Mouse (Mus musculus): Measurements from ENCODE around the gene Slc7a8. TPM values are rescaled to one million over a fixed set of nuclear protein-coding genes. Genes with fewer than 3 reads are reported as not detected.

The Slc7a8 gene
- polyA plus RNA-seq, 2 experiments, result 4.5 to 5.8 TPM

DNA sequence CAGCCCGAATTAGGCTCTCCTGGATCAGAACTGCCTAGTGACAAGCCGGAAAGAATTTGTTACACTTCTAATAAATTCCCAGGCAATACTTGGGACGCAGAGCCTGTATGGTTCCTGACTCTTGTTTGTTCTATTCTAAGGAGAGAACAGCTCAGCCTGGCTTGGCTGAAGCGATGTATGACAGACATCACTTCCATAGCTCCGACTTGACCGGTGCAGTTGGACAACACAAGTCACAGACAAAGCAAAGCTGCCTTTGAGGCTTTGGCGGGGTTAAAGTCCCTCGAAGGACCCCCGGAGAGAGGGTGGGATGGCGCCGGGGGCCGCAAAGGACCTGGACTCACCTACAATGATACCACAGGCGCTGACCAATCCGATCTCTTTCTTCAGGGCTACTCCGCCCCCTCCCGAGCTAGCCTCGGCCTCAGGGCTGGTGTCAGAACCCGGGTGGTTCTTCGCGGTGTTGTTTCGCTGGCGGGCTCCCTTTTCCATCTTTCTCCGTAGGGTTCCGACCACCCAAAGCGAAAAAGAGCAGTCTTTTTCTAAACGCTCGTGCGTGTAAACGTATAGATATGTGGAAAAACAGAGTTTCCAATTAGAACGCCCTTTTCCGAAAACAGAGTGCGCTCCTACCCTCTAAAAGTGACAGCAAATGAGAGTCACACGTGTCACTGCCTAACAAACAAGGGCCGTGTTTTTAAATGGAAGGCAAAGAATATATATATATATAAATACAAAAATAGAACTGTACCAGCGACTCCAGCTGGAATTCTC is 723 bp downstream of the Slc7a8 start:
- Histone ChIP-seq H3K4me3 (replicated peaks; ENCODE audit: low read length) (peak overlapping the region; percentile 43), H3K36me3 (ENCODE audit: control insufficient read depth, insufficient read depth, low read length) (no peaks in the 10 kb centered on the region), H3K27ac (replicated peaks; ENCODE audit: low read depth, low read length) (no peak overlapping the region), H3K4me2 (replicated peaks; ENCODE audit: low read depth, low read length, severe bottlenecking) (peak overlapping the region; percentile 96), H3K9me3 (ENCODE audit: control insufficient read depth, low read length) (no peaks in the 10 kb centered on the region), H3K27me3 (ENCODE audit: control insufficient read depth, insufficient read depth, low read length) (peaks cover 36% of the 10 kb centered on the region), H3K9ac (ENCODE audit: low read depth, low read length, severe bottlenecking) (peak overlapping the region; percentile 43), H3K4me1 (ENCODE audit: control insufficient read depth, insufficient read depth, low read length) (peaks cover 3% of the 10 kb centered on the region; the same call in 1 of the 2 replicates)
- peak; percentile 37; the same call in 1 of the 2 replicates for ATAC-seq (ENCODE audit: low FRiP score, low read depth)
- TF ChIP-seq POLR2A (IDR thresholded peaks at IDR 0.05; ENCODE audit: borderline replicate concordance, extremely low read depth, insufficient read depth, insufficient read length), result no peak
- WGBS, result 3% methylated on average over 35 of the region's 35 CpGs
- peak; percentile 32 for DNase-seq (ENCODE audit: low spot score)

DNA sequence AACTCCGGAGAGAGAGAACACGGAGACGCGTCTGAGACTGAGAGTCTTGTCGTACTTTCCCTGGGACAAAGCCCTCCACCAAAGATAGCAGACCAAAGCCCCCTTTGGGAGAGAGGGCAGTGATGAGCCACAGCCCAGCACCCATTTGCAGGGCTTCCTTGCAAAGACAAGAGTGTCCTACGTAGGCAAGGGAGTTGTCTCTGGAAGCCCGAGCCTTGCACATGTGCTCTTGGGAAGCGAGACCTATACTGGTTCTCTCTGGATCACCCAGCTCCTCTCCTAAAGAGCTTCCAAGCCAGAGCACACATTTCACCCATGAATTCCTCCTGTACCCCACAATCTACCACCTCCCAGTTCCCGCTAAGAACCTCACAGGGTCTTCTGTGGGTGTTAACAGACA is 1.7 kb downstream of the Slc7a8 start:
- DNase-seq (ENCODE audit: low spot score), result no peak
- no peaks in the 10 kb centered on the region for H3K9me3 ChIP-seq (ENCODE audit: control insufficient read depth, low read length)
- TF ChIP-seq POLR2A (IDR thresholded peaks at IDR 0.05; ENCODE audit: borderline replicate concordance, extremely low read depth, insufficient read depth, insufficient read length), result no peak
- peaks cover 36% of the 10 kb centered on the region for H3K27me3 ChIP-seq (ENCODE audit: control insufficient read depth, insufficient read depth, low read length)
- no peak overlapping the region for H3K27ac ChIP-seq (replicated peaks; ENCODE audit: low read depth, low read length)
- H3K9ac ChIP-seq (ENCODE audit: low read depth, low read length, severe bottlenecking), result no peak overlapping the region
- H3K36me3 ChIP-seq (ENCODE audit: control insufficient read depth, insufficient read depth, low read length), result no peaks in the 10 kb centered on the region
- no peak overlapping the region for H3K4me2 ChIP-seq (replicated peaks; ENCODE audit: low read depth, low read length, severe bottlenecking)
- no peak for ATAC-seq (ENCODE audit: low FRiP score, low read depth)
- WGBS, result 85% methylated on average over 9 of the region's 9 CpGs
- H3K4me1 ChIP-seq (ENCODE audit: control insufficient read depth, insufficient read depth, low read length), result peaks cover 3% of the 10 kb centered on the region; the same call in 1 of the 2 replicates
- no peak overlapping the region for H3K4me3 ChIP-seq (replicated peaks; ENCODE audit: low read length)

DNA sequence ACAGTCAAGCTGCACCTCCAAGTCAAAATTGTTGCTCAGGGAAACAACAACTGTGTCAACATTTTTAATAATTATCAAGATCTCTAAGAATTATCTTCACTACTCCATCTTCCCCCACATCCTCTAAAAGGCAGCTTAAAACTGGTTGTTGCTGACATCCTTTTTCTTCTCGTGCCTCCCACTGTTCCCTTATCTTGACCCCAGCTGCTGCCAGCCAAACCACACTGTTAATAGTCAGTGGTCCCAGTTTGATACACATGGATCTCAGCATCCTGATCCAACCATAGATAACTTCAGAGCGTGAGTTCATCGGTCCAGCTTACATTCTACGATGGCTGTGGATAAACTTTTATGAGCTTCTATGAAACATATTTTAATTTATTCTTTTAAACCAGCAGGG is 3.9 kb downstream of the Slc7a8 start:
- TF ChIP-seq POLR2A (IDR thresholded peaks at IDR 0.05; ENCODE audit: borderline replicate concordance, extremely low read depth, insufficient read depth, insufficient read length), result no peak
- Histone ChIP-seq H3K4me1 (ENCODE audit: control insufficient read depth, insufficient read depth, low read length) (peaks cover 3% of the 10 kb centered on the region; the same call in 1 of the 2 replicates), H3K4me2 (replicated peaks; ENCODE audit: low read depth, low read length, severe bottlenecking) (no peak overlapping the region), H3K36me3 (ENCODE audit: control insufficient read depth, insufficient read depth, low read length) (no peaks in the 10 kb centered on the region), H3K9me3 (ENCODE audit: control insufficient read depth, low read length) (no peaks in the 10 kb centered on the region), H3K9ac (ENCODE audit: low read depth, low read length, severe bottlenecking) (no peak overlapping the region), H3K4me3 (replicated peaks; ENCODE audit: low read length) (no peak overlapping the region), H3K27ac (replicated peaks; ENCODE audit: low read depth, low read length) (no peak overlapping the region), H3K27me3 (ENCODE audit: control insufficient read depth, insufficient read depth, low read length) (peaks cover 36% of the 10 kb centered on the region)
- ATAC-seq (ENCODE audit: low FRiP score, low read depth) (no peak), DNase-seq (ENCODE audit: low spot score) (no peak)
- 81% methylated on average over 4 of the region's 4 CpGs for WGBS

DNA sequence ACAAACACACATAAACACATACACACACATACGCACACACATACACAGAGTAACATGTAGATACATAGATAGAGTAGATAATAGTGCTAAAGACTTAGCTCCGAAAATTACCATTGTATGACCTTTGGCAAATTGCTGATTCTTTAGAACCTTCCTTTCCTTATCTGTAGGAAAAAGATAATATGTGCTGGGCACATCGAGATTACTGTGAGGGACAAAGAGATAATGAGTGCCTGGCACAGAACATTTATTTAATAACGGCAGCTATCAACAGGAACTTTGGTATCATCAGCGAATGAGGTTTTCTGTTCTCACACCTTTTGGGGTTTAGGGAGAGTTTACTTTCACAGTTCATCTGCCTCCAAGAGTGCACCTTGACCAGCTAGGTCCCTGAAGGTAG is 5.0 kb downstream of the Slc7a8 start:
- TF ChIP-seq POLR2A (IDR thresholded peaks at IDR 0.05; ENCODE audit: borderline replicate concordance, extremely low read depth, insufficient read depth, insufficient read length), result no peak
- WGBS, result 85% methylated on average over 5 of the region's 5 CpGs
- no peak for ATAC-seq (ENCODE audit: low FRiP score, low read depth)

DNA sequence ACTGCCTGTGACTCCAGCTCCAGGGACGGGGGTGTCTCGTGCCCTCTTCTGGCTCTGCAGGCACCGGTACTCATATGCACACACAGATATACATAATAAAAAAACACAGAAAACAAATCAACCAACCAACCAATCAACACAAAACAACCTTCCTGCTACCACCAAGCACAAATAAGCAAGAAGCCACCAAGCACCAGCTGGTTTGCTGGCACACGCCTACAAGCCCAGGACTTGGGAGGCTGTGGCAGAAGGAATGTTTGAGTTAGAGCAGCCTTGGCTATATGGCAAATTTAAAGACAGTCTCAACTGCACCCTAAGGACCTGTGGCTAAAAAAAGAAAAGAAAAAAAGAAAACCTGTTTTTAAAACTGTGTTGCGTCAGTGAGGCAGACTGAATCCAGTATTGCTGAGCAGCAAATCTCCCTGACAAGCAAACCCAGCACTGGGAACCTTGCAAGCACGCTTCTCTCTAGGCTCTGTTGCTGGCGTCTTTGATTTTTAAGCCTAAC is 6.2 kb downstream of the Slc7a8 start:
- Histone ChIP-seq H3K9me3 (ENCODE audit: control insufficient read depth, low read length) (no peaks in the 10 kb centered on the region), H3K4me1 (ENCODE audit: control insufficient read depth, insufficient read depth, low read length) (no peaks in the 10 kb centered on the region; the same call in 1 of the 2 replicates), H3K4me3 (replicated peaks; ENCODE audit: low read length) (no peak overlapping the region), H3K4me2 (replicated peaks; ENCODE audit: low read depth, low read length, severe bottlenecking) (no peak overlapping the region), H3K9ac (ENCODE audit: low read depth, low read length, severe bottlenecking) (no peak overlapping the region), H3K36me3 (ENCODE audit: control insufficient read depth, insufficient read depth, low read length) (no peaks in the 10 kb centered on the region), H3K27me3 (ENCODE audit: control insufficient read depth, insufficient read depth, low read length) (peaks cover 15% of the 10 kb centered on the region), H3K27ac (replicated peaks; ENCODE audit: low read depth, low read length) (no peak overlapping the region)
- no peak for TF ChIP-seq POLR2A (IDR thresholded peaks at IDR 0.05; ENCODE audit: borderline replicate concordance, extremely low read depth, insufficient read depth, insufficient read length)
- ATAC-seq (ENCODE audit: low FRiP score, low read depth) (no peak), DNase-seq (ENCODE audit: low spot score) (no peak)
- WGBS, result 82% methylated on average over 7 of the region's 7 CpGs

More for the DNA sequence above, 5.0 kb downstream of the Slc7a8 start:
- Histone ChIP-seq H3K9ac (ENCODE audit: low read depth, low read length, severe bottlenecking) (no peak overlapping the region), H3K36me3 (ENCODE audit: control insufficient read depth, insufficient read depth, low read length) (no peaks in the 10 kb centered on the region), H3K27ac (replicated peaks; ENCODE audit: low read depth, low read length) (no peak overlapping the region), H3K4me2 (replicated peaks; ENCODE audit: low read depth, low read length, severe bottlenecking) (no peak overlapping the region), H3K4me3 (replicated peaks; ENCODE audit: low read length) (no peak overlapping the region), H3K27me3 (ENCODE audit: control insufficient read depth, insufficient read depth, low read length) (peaks cover 27% of the 10 kb centered on the region), H3K4me1 (ENCODE audit: control insufficient read depth, insufficient read depth, low read length) (peaks cover 3% of the 10 kb centered on the region; the same call in 1 of the 2 replicates), H3K9me3 (ENCODE audit: control insufficient read depth, low read length) (no peaks in the 10 kb centered on the region)
- no peak for DNase-seq (ENCODE audit: low spot score)

All from limb, embryonic 14.5 days (tissue).